Mouse (Mus musculus) olfactory bulb, adult 2 months (tissue): ENCODE results near the gene Bri3bp.

ENCODE experiments used
- CTCF ChIP-seq: fragments of 200-500 bp; IDR thresholded peaks from 2 replicates; pipeline ENCODE4 v1.5.1; 2012; ENCODE audit warnings: low read depth, mild to moderate bottlenecking, low read length, moderate library complexity; ENCODE audit not compliant: insufficient read depth
- POLR2A ChIP-seq: fragments of 200-500 bp; IDR thresholded peaks from 2 replicates; pipeline ENCODE4 v1.6.1; 2012; ENCODE audit warnings: mild to moderate bottlenecking, low read depth, low read length, moderate library complexity; ENCODE audit not compliant: insufficient read depth

GRCm38 (mm10) chr5:125476799-125477198 lies 35.4 kb downstream of the Bri3bp start:
- no peak for TF ChIP-seq CTCF
- TF ChIP-seq POLR2A, result no peak
